Mouse (Mus musculus): ENCODE results near the gene Sh3gl2. TPM values are rescaled to one million over a fixed set of nuclear protein-coding genes. Genes with fewer than 3 reads are reported as not detected.

Gene Sh3gl2
- polyA plus RNA-seq, 1 experiment from 2014 or later = 16.5 TPM

GRCm38 (mm10) chr4:85539677-85540076 lies 334.8 kb downstream of the Sh3gl2 start:
- Histone ChIP-seq H3K4me3 (ENCODE audit: low read length) (no peak overlapping the region), H3K4me1 (ENCODE audit: control insufficient read depth, insufficient read depth, low read length) (no peaks in the 10 kb centered on the region), H3K9ac (ENCODE audit: low read depth, low read length) (no peak overlapping the region), H3K27ac (ENCODE audit: low read depth, low read length) (no peak overlapping the region), H3K27me3 (ENCODE audit: control insufficient read depth, insufficient read depth, low read length) (no peaks in the 10 kb centered on the region), H3K36me3 (ENCODE audit: control insufficient read depth, insufficient read depth, low read length) (no peaks in the 10 kb centered on the region), H3K9me3 (ENCODE audit: control insufficient read depth, low read length) (no peaks in the 10 kb centered on the region), H3K4me2 (replicated peaks; ENCODE audit: low read depth, low read length) (no peak overlapping the region)
- 60% methylated on average over 5 of the region's 5 CpGs for WGBS
- ATAC-seq (ENCODE audit: low FRiP score, low TSS enrichment) = no peak

GRCm38 (mm10) chr4:85543221-85543620 lies 338.3 kb downstream of the Sh3gl2 start:
- Histone ChIP-seq H3K4me2 (replicated peaks; ENCODE audit: low read depth, low read length) (no peak overlapping the region), H3K36me3 (ENCODE audit: control insufficient read depth, insufficient read depth, low read length) (no peaks in the 10 kb centered on the region), H3K9ac (ENCODE audit: low read depth, low read length) (no peak overlapping the region), H3K27ac (ENCODE audit: low read depth, low read length) (no peak overlapping the region), H3K4me3 (ENCODE audit: low read length) (no peak overlapping the region), H3K9me3 (ENCODE audit: control insufficient read depth, low read length) (no peaks in the 10 kb centered on the region), H3K4me1 (ENCODE audit: control insufficient read depth, insufficient read depth, low read length) (no peaks in the 10 kb centered on the region), H3K27me3 (ENCODE audit: control insufficient read depth, insufficient read depth, low read length) (no peaks in the 10 kb centered on the region)
- ATAC-seq (ENCODE audit: low FRiP score, low TSS enrichment) = no peak
- WGBS = 80% methylated on average over 4 of the region's 4 CpGs

- WGBS = 68% methylated on average over 3 of the region's 3 CpGs
- Histone ChIP-seq H3K4me1 (ENCODE audit: control insufficient read depth, insufficient read depth, low read length) (no peaks in the 10 kb centered on the region), H3K27ac (ENCODE audit: low read depth, low read length) (no peak overlapping the region), H3K9me3 (ENCODE audit: control insufficient read depth, low read length) (no peaks in the 10 kb centered on the region), H3K4me2 (replicated peaks; ENCODE audit: low read depth, low read length) (no peak overlapping the region), H3K4me3 (ENCODE audit: low read length) (no peak overlapping the region), H3K27me3 (ENCODE audit: control insufficient read depth, insufficient read depth, low read length) (no peaks in the 10 kb centered on the region), H3K9ac (ENCODE audit: low read depth, low read length) (no peak overlapping the region), H3K36me3 (ENCODE audit: control insufficient read depth, insufficient read depth, low read length) (no peaks in the 10 kb centered on the region)
- no peak for ATAC-seq (ENCODE audit: low FRiP score, low TSS enrichment)
Measured at GRCm38 (mm10) chr4:85554696-85555095, 349.8 kb downstream of the Sh3gl2 start.

- H3K4me2 ChIP-seq (replicated peaks; ENCODE audit: low read depth, low read length) = no peak overlapping the region
- no peak for ATAC-seq (ENCODE audit: low FRiP score, low TSS enrichment)
- WGBS = 82% methylated on average over 6 of the region's 6 CpGs
Measured at GRCm38 (mm10) chr4:85559753-85560152, 354.8 kb downstream of the Sh3gl2 start.

GRCm38 (mm10) chr4:85585426-85585825 lies 380.5 kb downstream of the Sh3gl2 start:
- H3K27ac ChIP-seq (ENCODE audit: low read depth, low read length) = no peak overlapping the region
- no peak overlapping the region for H3K4me2 ChIP-seq (replicated peaks; ENCODE audit: low read depth, low read length)
- H3K4me1 ChIP-seq (ENCODE audit: control insufficient read depth, insufficient read depth, low read length) = no peaks in the 10 kb centered on the region
- H3K9ac ChIP-seq (ENCODE audit: low read depth, low read length) = no peak overlapping the region
- no peak for ATAC-seq (ENCODE audit: low FRiP score, low TSS enrichment)
- no peaks in the 10 kb centered on the region for H3K27me3 ChIP-seq (ENCODE audit: control insufficient read depth, insufficient read depth, low read length)
- no peak overlapping the region for H3K4me3 ChIP-seq (ENCODE audit: low read length)
- H3K9me3 ChIP-seq (ENCODE audit: control insufficient read depth, low read length) = no peaks in the 10 kb centered on the region
- no peaks in the 10 kb centered on the region for H3K36me3 ChIP-seq (ENCODE audit: control insufficient read depth, insufficient read depth, low read length)
- 62% methylated on average over 2 of the region's 2 CpGs for WGBS

More at GRCm38 (mm10) chr4:85559753-85560152, 354.8 kb downstream of the Sh3gl2 start:
- no peaks in the 10 kb centered on the region for H3K36me3 ChIP-seq (ENCODE audit: control insufficient read depth, insufficient read depth, low read length)
- H3K27me3 ChIP-seq (ENCODE audit: control insufficient read depth, insufficient read depth, low read length) = no peaks in the 10 kb centered on the region
- no peak overlapping the region for H3K4me3 ChIP-seq (ENCODE audit: low read length)
- no peak overlapping the region for H3K27ac ChIP-seq (ENCODE audit: low read depth, low read length)
- no peaks in the 10 kb centered on the region for H3K9me3 ChIP-seq (ENCODE audit: control insufficient read depth, low read length)
- H3K4me1 ChIP-seq (ENCODE audit: control insufficient read depth, insufficient read depth, low read length) = no peaks in the 10 kb centered on the region
- H3K9ac ChIP-seq (ENCODE audit: low read depth, low read length) = no peak overlapping the region

GRCm38 (mm10) chr4:85588928-85589327 lies 384.0 kb downstream of the Sh3gl2 start:
- Histone ChIP-seq H3K36me3 (ENCODE audit: control insufficient read depth, insufficient read depth, low read length) (no peaks in the 10 kb centered on the region), H3K27me3 (ENCODE audit: control insufficient read depth, insufficient read depth, low read length) (no peaks in the 10 kb centered on the region), H3K4me2 (replicated peaks; ENCODE audit: low read depth, low read length) (no peak overlapping the region), H3K9ac (ENCODE audit: low read depth, low read length) (no peak overlapping the region), H3K4me3 (ENCODE audit: low read length) (no peak overlapping the region), H3K9me3 (ENCODE audit: control insufficient read depth, low read length) (no peaks in the 10 kb centered on the region), H3K4me1 (ENCODE audit: control insufficient read depth, insufficient read depth, low read length) (no peaks in the 10 kb centered on the region), H3K27ac (ENCODE audit: low read depth, low read length) (no peak overlapping the region)
- WGBS = 90% methylated on average over 4 of the region's 4 CpGs
- ATAC-seq (ENCODE audit: low FRiP score, low TSS enrichment) = no peak

GRCm38 (mm10) chr4:85591037-85591436 lies 386.1 kb downstream of the Sh3gl2 start:
- WGBS = 62% methylated on average over 7 of the region's 7 CpGs
- H3K4me2 ChIP-seq (replicated peaks; ENCODE audit: low read depth, low read length) = no peak overlapping the region

GRCm38 (mm10) chr4:85594159-85594558 lies 389.2 kb downstream of the Sh3gl2 start:
- no peaks in the 10 kb centered on the region for H3K9me3 ChIP-seq (ENCODE audit: control insufficient read depth, low read length)
- no peak overlapping the region for H3K9ac ChIP-seq (ENCODE audit: low read depth, low read length)
- H3K4me3 ChIP-seq (ENCODE audit: low read length) = no peak overlapping the region
- H3K4me1 ChIP-seq (ENCODE audit: control insufficient read depth, insufficient read depth, low read length) = no peaks in the 10 kb centered on the region
- no peaks in the 10 kb centered on the region for H3K27me3 ChIP-seq (ENCODE audit: control insufficient read depth, insufficient read depth, low read length)
- no peak overlapping the region for H3K4me2 ChIP-seq (replicated peaks; ENCODE audit: low read depth, low read length)
- H3K27ac ChIP-seq (ENCODE audit: low read depth, low read length) = no peak overlapping the region
- no peaks in the 10 kb centered on the region for H3K36me3 ChIP-seq (ENCODE audit: control insufficient read depth, insufficient read depth, low read length)
- no peak for ATAC-seq (ENCODE audit: low FRiP score, low TSS enrichment)

More at GRCm38 (mm10) chr4:85591037-85591436, 386.1 kb downstream of the Sh3gl2 start:
- Histone ChIP-seq H3K36me3 (ENCODE audit: control insufficient read depth, insufficient read depth, low read length) (no peaks in the 10 kb centered on the region), H3K4me3 (ENCODE audit: low read length) (no peak overlapping the region), H3K9me3 (ENCODE audit: control insufficient read depth, low read length) (no peaks in the 10 kb centered on the region), H3K4me1 (ENCODE audit: control insufficient read depth, insufficient read depth, low read length) (no peaks in the 10 kb centered on the region), H3K9ac (ENCODE audit: low read depth, low read length) (no peak overlapping the region), H3K27me3 (ENCODE audit: control insufficient read depth, insufficient read depth, low read length) (no peaks in the 10 kb centered on the region), H3K27ac (ENCODE audit: low read depth, low read length) (no peak overlapping the region)
- ATAC-seq (ENCODE audit: low FRiP score, low TSS enrichment) = no peak

GRCm38 (mm10) chr4:85613331-85613730 lies 408.4 kb downstream of the Sh3gl2 start:
- H3K9ac ChIP-seq (ENCODE audit: low read depth, low read length) = no peak overlapping the region
- WGBS = 77% methylated on average over 3 of the region's 3 CpGs
- H3K4me3 ChIP-seq (ENCODE audit: low read length) = no peak overlapping the region
- no peaks in the 10 kb centered on the region for H3K36me3 ChIP-seq (ENCODE audit: control insufficient read depth, insufficient read depth, low read length)
- H3K4me1 ChIP-seq (ENCODE audit: control insufficient read depth, insufficient read depth, low read length) = no peaks in the 10 kb centered on the region
- H3K9me3 ChIP-seq (ENCODE audit: control insufficient read depth, low read length) = no peaks in the 10 kb centered on the region
- no peak overlapping the region for H3K27ac ChIP-seq (ENCODE audit: low read depth, low read length)
- no peak for ATAC-seq (ENCODE audit: low FRiP score, low TSS enrichment)
- H3K27me3 ChIP-seq (ENCODE audit: control insufficient read depth, insufficient read depth, low read length) = no peaks in the 10 kb centered on the region
- no peak overlapping the region for H3K4me2 ChIP-seq (replicated peaks; ENCODE audit: low read depth, low read length)

- no peak overlapping the region for H3K27ac ChIP-seq (ENCODE audit: low read depth, low read length)
- ATAC-seq (ENCODE audit: low FRiP score, low TSS enrichment) = no peak
- H3K36me3 ChIP-seq (ENCODE audit: control insufficient read depth, insufficient read depth, low read length) = no peaks in the 10 kb centered on the region
- H3K27me3 ChIP-seq (ENCODE audit: control insufficient read depth, insufficient read depth, low read length) = no peaks in the 10 kb centered on the region
- no peak overlapping the region for H3K9ac ChIP-seq (ENCODE audit: low read depth, low read length)
- no peak overlapping the region for H3K4me2 ChIP-seq (replicated peaks; ENCODE audit: low read depth, low read length)
- H3K9me3 ChIP-seq (ENCODE audit: control insufficient read depth, low read length) = no peaks in the 10 kb centered on the region
- H3K4me3 ChIP-seq (ENCODE audit: low read length) = no peak overlapping the region
- no peaks in the 10 kb centered on the region for H3K4me1 ChIP-seq (ENCODE audit: control insufficient read depth, insufficient read depth, low read length)
- WGBS = 88% methylated on average over 5 of the region's 5 CpGs
Measured at GRCm38 (mm10) chr4:85618746-85619145, 413.8 kb downstream of the Sh3gl2 start.
